Mouse (Mus musculus) neural tube, embryonic 14.5 days (tissue): Measurements from ENCODE around the gene Itgb3. TPM values are rescaled to one million over a fixed set of nuclear protein-coding genes. Genes with fewer than 3 reads are reported as not detected.

Experiments
- ATAC-seq: fragments of 200-750 bp; cut with Nextera tagmentation; 2 replicates; pipeline ENCODE4 v1.8.0; 2017; ENCODE audit warnings: low read depth, mild to moderate bottlenecking, moderate TSS enrichment, moderate library complexity
- H3K27ac ChIP-seq: fragments of 300-500 bp; sonication (generic); 2 replicates; pipeline ENCODE4 v1.5.1; 2014; ENCODE audit warnings: low read depth, mild to moderate bottlenecking, control low read depth, low read length, moderate library complexity, mixed read lengths
- H3K27me3 ChIP-seq: fragments of 300-500 bp; sonication (generic); 2 replicates; pipeline ENCODE4 v1.6.1; 2014; ENCODE audit warnings: low read length; ENCODE audit not compliant: control insufficient read depth, insufficient read depth
- H3K36me3 ChIP-seq: fragments of 300-500 bp; sonication (generic); 2 replicates; pipeline ENCODE4 v1.6.1; 2014; ENCODE audit warnings: low read length, mixed read lengths; ENCODE audit not compliant: control insufficient read depth, insufficient read depth
- H3K4me1 ChIP-seq: fragments of 300-500 bp; sonication (generic); 2 replicates; pipeline ENCODE4 v1.6.1; 2014; ENCODE audit warnings: low read length; ENCODE audit not compliant: control insufficient read depth, insufficient read depth
- H3K4me2 ChIP-seq: fragments of 300-500 bp; sonication (generic); 2 replicates; pipeline ENCODE4 v1.6.1; 2014; ENCODE audit warnings: mild to moderate bottlenecking, low read depth, low read length, control low read depth
- H3K4me3 ChIP-seq: fragments of 300-500 bp; sonication (generic); 2 replicates; pipeline ENCODE4 v1.5.1; 2014; ENCODE audit warnings: low read depth, low read length, control low read depth, mixed read lengths
- H3K9ac ChIP-seq: fragments of 300-500 bp; sonication (generic); replicated peaks from 2 replicates; pipeline ENCODE4 v1.6.1; 2014; ENCODE audit warnings: low read depth, mild to moderate bottlenecking, control low read depth, low read length, mixed read lengths
- H3K9me3 ChIP-seq: fragments of 300-500 bp; sonication (generic); 2 replicates; pipeline ENCODE4 v1.6.1; 2016; ENCODE audit warnings: low read length; ENCODE audit not compliant: control insufficient read depth
- WGBS: fragments of 180-500 bp; shearing (Covaris S2); extraction: QIAGEN DNeasy Blood & Tissue Kit; methylation state at CpG from one replicate; pipeline ENCODE4 v1.1.7; 2014; 5-methylcytosine and 5-hydroxymethylcytosine counted together
- polyA plus RNA-seq: library from polyadenylated mRNA; unstranded; fragments of >200 nt; fragmentation: Nextera tagmentation; extraction: Ambion mirVana; gene quantifications from 2 replicates; pipeline ENCODE4 v1.2.1, GENCODE M21; 2014

Itgb3 gene
- polyA plus RNA-seq, 1 experiment from 2014 or later: 0.40 TPM

- Histone ChIP-seq H3K9me3 (no peaks in the 10 kb centered on the region), H3K27ac (no peak overlapping the region), H3K4me2 (no peak overlapping the region), H3K4me3 (no peak overlapping the region), H3K36me3 (no peaks in the 10 kb centered on the region), H3K9ac (no peak overlapping the region), H3K27me3 (no peaks in the 10 kb centered on the region), H3K4me1 (no peaks in the 10 kb centered on the region)
- WGBS: 51% methylated on average over 5 of the region's 5 CpGs
- no peak for ATAC-seq
These were observed 30.2 kb downstream of the Itgb3 start for GRCm38 (mm10) chr11:104638006-104638405.

GRCm38 (mm10) chr11:104638906-104639305, 31.1 kb downstream of the Itgb3 start:
- no peak overlapping the region for H3K4me2 ChIP-seq

GRCm38 (mm10) chr11:104639634-104640033, 31.8 kb downstream of the Itgb3 start:
- no peaks in the 10 kb centered on the region for H3K4me1 ChIP-seq
- no peak overlapping the region for H3K9ac ChIP-seq
- H3K4me3 ChIP-seq: no peak overlapping the region
- no peak overlapping the region for H3K27ac ChIP-seq
- H3K9me3 ChIP-seq: no peaks in the 10 kb centered on the region
- no peaks in the 10 kb centered on the region for H3K36me3 ChIP-seq
- H3K4me2 ChIP-seq: no peak overlapping the region
- no peaks in the 10 kb centered on the region for H3K27me3 ChIP-seq
- WGBS: 90% methylated on average over 9 of the region's 9 CpGs
- ATAC-seq: no peak

More at GRCm38 (mm10) chr11:104638906-104639305, 31.1 kb downstream of the Itgb3 start:
- WGBS: 86% methylated on average over 2 of the region's 2 CpGs
- Histone ChIP-seq H3K9ac (no peak overlapping the region), H3K27me3 (no peaks in the 10 kb centered on the region), H3K4me3 (no peak overlapping the region), H3K36me3 (no peaks in the 10 kb centered on the region), H3K27ac (no peak overlapping the region), H3K9me3 (no peaks in the 10 kb centered on the region), H3K4me1 (no peaks in the 10 kb centered on the region)
- ATAC-seq: no peak

GRCm38 (mm10) chr11:104640894-104641293, 33.1 kb downstream of the Itgb3 start:
- H3K9ac ChIP-seq: no peak overlapping the region
- no peaks in the 10 kb centered on the region for H3K4me1 ChIP-seq
- H3K36me3 ChIP-seq: no peaks in the 10 kb centered on the region
- ATAC-seq: no peak
- H3K4me3 ChIP-seq: no peak overlapping the region
- no peaks in the 10 kb centered on the region for H3K27me3 ChIP-seq
- 73% methylated on average over 10 of the region's 10 CpGs for WGBS
- no peaks in the 10 kb centered on the region for H3K9me3 ChIP-seq
- no peak overlapping the region for H3K4me2 ChIP-seq
- no peak overlapping the region for H3K27ac ChIP-seq

- Histone ChIP-seq H3K4me3 (no peak overlapping the region), H3K9ac (no peak overlapping the region), H3K27ac (no peak overlapping the region), H3K36me3 (no peaks in the 10 kb centered on the region), H3K4me2 (no peak overlapping the region), H3K9me3 (no peaks in the 10 kb centered on the region), H3K27me3 (no peaks in the 10 kb centered on the region), H3K4me1 (no peaks in the 10 kb centered on the region)
- 68% methylated on average over 4 of the region's 4 CpGs for WGBS
- ATAC-seq: no peak
These were observed 35.4 kb downstream of the Itgb3 start for GRCm38 (mm10) chr11:104643236-104643635.

GRCm38 (mm10) chr11:104645402-104645801, 37.6 kb downstream of the Itgb3 start:
- Histone ChIP-seq H3K9ac (no peak overlapping the region), H3K27ac (no peak overlapping the region), H3K4me3 (no peak overlapping the region), H3K4me1 (no peaks in the 10 kb centered on the region), H3K27me3 (no peaks in the 10 kb centered on the region), H3K36me3 (no peaks in the 10 kb centered on the region), H3K9me3 (no peaks in the 10 kb centered on the region), H3K4me2 (no peak overlapping the region)
- 92% methylated on average over 6 of the region's 6 CpGs for WGBS
- ATAC-seq: no peak

GRCm38 (mm10) chr11:104646173-104646572, 38.4 kb downstream of the Itgb3 start:
- H3K4me1 ChIP-seq: no peaks in the 10 kb centered on the region
- H3K9me3 ChIP-seq: no peaks in the 10 kb centered on the region
- WGBS: 84% methylated on average over 4 of the region's 4 CpGs
- H3K36me3 ChIP-seq: no peaks in the 10 kb centered on the region
- H3K27me3 ChIP-seq: no peaks in the 10 kb centered on the region
- H3K9ac ChIP-seq: no peak overlapping the region
- ATAC-seq: no peak
- H3K4me2 ChIP-seq: no peak overlapping the region
- no peak overlapping the region for H3K27ac ChIP-seq
- no peak overlapping the region for H3K4me3 ChIP-seq

- no peaks in the 10 kb centered on the region for H3K27me3 ChIP-seq
- no peak overlapping the region for H3K27ac ChIP-seq
- no peak for ATAC-seq
- H3K4me1 ChIP-seq: no peaks in the 10 kb centered on the region
- WGBS: 82% methylated on average over 5 of the region's 5 CpGs
- no peak overlapping the region for H3K4me3 ChIP-seq
- H3K36me3 ChIP-seq: no peaks in the 10 kb centered on the region
- H3K9me3 ChIP-seq: no peaks in the 10 kb centered on the region
- H3K4me2 ChIP-seq: no peak overlapping the region
- H3K9ac ChIP-seq: no peak overlapping the region
These were observed 38.8 kb downstream of the Itgb3 start for GRCm38 (mm10) chr11:104646611-104647010.

- Histone ChIP-seq H3K27me3 (no peaks in the 10 kb centered on the region), H3K4me2 (no peak overlapping the region), H3K9me3 (no peaks in the 10 kb centered on the region), H3K27ac (no peak overlapping the region), H3K9ac (no peak overlapping the region), H3K4me1 (no peaks in the 10 kb centered on the region), H3K4me3 (no peak overlapping the region), H3K36me3 (no peaks in the 10 kb centered on the region)
- WGBS: 69% methylated on average over 8 of the region's 8 CpGs
- ATAC-seq: no peak
These were observed 39.5 kb downstream of the Itgb3 start for GRCm38 (mm10) chr11:104647188-104647867.
